Mouse (Mus musculus): ENCODE measurements at regions not wholly inside any gene's neighbourhood (a gene's known extent, or its start where the extent isn't known, plus 50 kb on each side); places are given as distances from the start of the nearest gene placed in this dataset.
"Not testable (repeated sequence)": the region's sequence is repeated elsewhere in the genome, so short reads cannot be mapped to it uniquely, and the experiment has no call there.

DNA sequence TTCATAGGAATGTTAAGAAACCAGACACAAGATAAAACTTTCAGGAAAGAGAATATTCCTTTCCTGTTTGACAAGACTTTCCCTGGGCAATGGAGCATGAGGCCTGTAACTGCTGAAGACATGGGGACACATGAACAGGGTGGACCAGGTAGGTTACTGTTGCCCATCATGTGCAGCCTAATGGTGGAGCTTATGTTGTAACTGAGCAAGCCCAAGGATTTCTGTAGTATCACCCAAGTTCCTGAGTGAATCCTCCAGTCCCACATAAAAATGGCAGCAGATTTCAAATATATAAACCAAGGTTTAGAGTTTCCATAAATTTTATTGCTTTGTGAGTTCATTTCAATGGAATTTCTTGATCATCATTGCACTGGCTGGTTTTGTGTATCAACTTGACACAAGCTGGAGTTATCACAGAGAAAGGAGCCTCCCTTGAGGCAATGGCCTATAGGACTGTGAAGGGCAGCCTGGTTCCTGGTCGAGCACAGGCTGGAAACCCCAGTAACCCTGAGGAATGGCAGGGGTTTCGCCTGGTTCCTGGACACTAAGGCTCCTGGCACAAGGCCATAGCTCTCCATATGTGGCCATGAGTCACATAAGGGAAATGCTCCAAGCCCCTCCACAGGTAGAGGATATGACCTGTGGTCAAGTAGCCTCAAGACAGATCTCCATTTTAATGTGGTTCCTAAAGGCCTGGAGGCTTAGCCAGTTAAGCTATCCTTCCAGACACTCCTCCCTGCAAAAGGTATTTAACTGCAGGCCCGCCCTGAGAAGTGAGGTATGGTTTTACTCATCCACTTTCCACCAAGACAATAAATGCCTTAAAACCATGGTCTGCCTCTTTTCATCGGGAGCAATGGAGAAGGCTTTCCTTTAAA is 92.9 kb upstream of the Pfn2 start:
- no peak for ATAC-seq
- Histone ChIP-seq H3K4me1 (replicated peaks) (no peaks in the 10 kb centered on the region), H3K4me3 (replicated peaks) (no peak overlapping the region), H3K9ac (no peak overlapping the region), H3K27me3 (replicated peaks) (no peaks in the 10 kb centered on the region), H3K36me3 (no peaks in the 10 kb centered on the region), H3K9me3 (no peaks in the 10 kb centered on the region), H3K4me2 (replicated peaks) (no peak overlapping the region), H3K27ac (no peak overlapping the region)
- 76% methylated on average over 4 of the region's 4 CpGs for WGBS

GRCm38 (mm10) chr3:57944698-57945097 is 96.8 kb upstream of the Pfn2 start:
- Histone ChIP-seq H3K27me3 (replicated peaks) (no peaks in the 10 kb centered on the region), H3K9me3 (no peaks in the 10 kb centered on the region), H3K4me3 (replicated peaks) (no peak overlapping the region), H3K4me2 (replicated peaks) (no peak overlapping the region), H3K36me3 (no peaks in the 10 kb centered on the region), H3K4me1 (replicated peaks) (no peaks in the 10 kb centered on the region), H3K27ac (no peak overlapping the region), H3K9ac (no peak overlapping the region)
- 86% methylated on average over 2 of the region's 2 CpGs for WGBS
- no peak for ATAC-seq

DNA sequence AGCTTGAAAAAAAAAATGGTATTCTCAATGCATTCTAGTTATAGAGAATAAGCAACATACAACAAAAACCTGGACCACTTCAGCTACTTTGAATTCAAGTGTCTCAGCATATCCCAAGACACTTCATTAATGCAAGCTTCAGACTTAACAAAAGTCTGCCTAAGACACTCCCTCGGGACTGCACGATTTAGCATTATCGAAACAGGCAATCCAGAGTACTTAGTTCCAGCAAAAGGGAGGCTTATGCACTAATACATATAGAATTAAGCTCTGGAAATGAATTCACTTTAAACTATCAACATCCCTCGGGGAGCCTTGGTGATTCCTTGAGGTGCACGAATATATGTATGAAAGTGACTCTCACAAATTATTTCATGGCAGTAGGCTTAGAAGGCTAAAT is 97.9 kb upstream of the Pfn2 start:
- Histone ChIP-seq H3K4me2 (replicated peaks) (no peak overlapping the region), H3K4me1 (replicated peaks) (no peaks in the 10 kb centered on the region), H3K36me3 (no peaks in the 10 kb centered on the region), H3K27me3 (replicated peaks) (no peaks in the 10 kb centered on the region), H3K4me3 (replicated peaks) (no peak overlapping the region), H3K9me3 (no peaks in the 10 kb centered on the region), H3K27ac (no peak overlapping the region), H3K9ac (no peak overlapping the region)
- 89% methylated on average over 5 of the region's 5 CpGs for WGBS
- ATAC-seq: no peak

DNA sequence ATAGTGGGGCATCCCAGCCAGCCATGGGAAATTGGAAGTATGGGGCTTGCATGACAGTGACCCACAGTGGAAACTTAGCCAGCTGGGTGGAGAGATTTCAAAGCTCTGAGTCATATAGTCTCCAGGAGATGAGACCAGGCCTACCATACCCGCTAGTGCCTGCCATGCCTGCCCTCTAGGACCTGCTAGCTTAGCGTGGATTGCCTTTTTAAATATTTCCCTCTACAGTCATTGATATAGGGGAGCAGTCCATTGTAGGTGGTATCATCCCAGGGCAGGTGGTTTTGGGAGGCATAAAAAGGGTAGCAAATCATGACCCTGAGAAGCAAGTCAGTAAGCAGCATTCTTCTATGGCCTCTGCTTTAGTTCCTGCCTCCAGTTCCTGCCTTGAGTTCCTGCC is 99.5 kb upstream of the Pfn2 start:
- WGBS: 85% methylated on average over 2 of the region's 2 CpGs
- Histone ChIP-seq H3K27me3 (replicated peaks) (no peaks in the 10 kb centered on the region), H3K9ac (no peak overlapping the region), H3K9me3 (no peaks in the 10 kb centered on the region), H3K4me2 (replicated peaks) (no peak overlapping the region), H3K4me3 (replicated peaks) (no peak overlapping the region), H3K4me1 (replicated peaks) (no peaks in the 10 kb centered on the region), H3K27ac (no peak overlapping the region), H3K36me3 (no peaks in the 10 kb centered on the region)
- no peak for ATAC-seq

DNA sequence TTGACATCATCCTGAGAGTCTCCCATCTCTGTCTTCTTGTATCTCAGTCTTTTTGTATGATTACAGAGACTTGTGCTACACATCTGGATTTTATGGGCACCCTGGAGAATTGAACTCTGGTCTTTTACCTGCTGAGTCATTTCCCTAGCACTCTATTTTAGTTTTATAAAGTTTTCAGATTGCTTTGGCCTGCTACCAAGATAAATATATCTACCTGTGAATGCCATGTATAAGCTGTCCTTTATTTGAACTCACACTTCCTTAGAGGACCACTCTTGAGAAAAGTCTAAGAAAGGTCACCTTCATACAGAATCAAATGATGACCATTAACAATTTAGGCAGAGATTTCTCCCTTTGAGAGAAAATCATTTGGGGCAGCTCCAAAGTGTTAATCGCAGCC is 100.8 kb upstream of the Pfn2 start:
- 89% methylated on average over 1 of the region's 1 CpGs for WGBS
- Histone ChIP-seq H3K9me3 (no peaks in the 10 kb centered on the region), H3K27me3 (replicated peaks) (no peaks in the 10 kb centered on the region), H3K36me3 (no peaks in the 10 kb centered on the region), H3K4me3 (replicated peaks) (no peak overlapping the region), H3K27ac (no peak overlapping the region), H3K4me1 (replicated peaks) (no peaks in the 10 kb centered on the region), H3K9ac (no peak overlapping the region), H3K4me2 (replicated peaks) (no peak overlapping the region)
- ATAC-seq: no peak

- no peak overlapping the region for H3K27ac ChIP-seq
- no peak overlapping the region for H3K4me3 ChIP-seq (replicated peaks)
- no peaks in the 10 kb centered on the region for H3K4me1 ChIP-seq (replicated peaks)
- no peak for ATAC-seq
- no peak overlapping the region for H3K9ac ChIP-seq
- no peak overlapping the region for H3K4me2 ChIP-seq (replicated peaks)
- H3K9me3 ChIP-seq: no peaks in the 10 kb centered on the region
- WGBS: 74% methylated on average over 7 of the region's 7 CpGs
- no peaks in the 10 kb centered on the region for H3K27me3 ChIP-seq (replicated peaks)
- H3K36me3 ChIP-seq: no peaks in the 10 kb centered on the region
Observed at GRCm38 (mm10) chr3:57950431-57951331, 102.8 kb upstream of the Pfn2 start.

GRCm38 (mm10) chr3:57951438-57951837 is 103.6 kb upstream of the Pfn2 start:
- Histone ChIP-seq H3K4me2 (replicated peaks) (no peak overlapping the region), H3K4me1 (replicated peaks) (no peaks in the 10 kb centered on the region), H3K9ac (no peak overlapping the region), H3K36me3 (no peaks in the 10 kb centered on the region), H3K27ac (no peak overlapping the region), H3K27me3 (replicated peaks) (no peaks in the 10 kb centered on the region), H3K9me3 (no peaks in the 10 kb centered on the region), H3K4me3 (replicated peaks) (no peak overlapping the region)
- WGBS: 48% methylated on average over 5 of the region's 5 CpGs
- no peak for ATAC-seq

DNA sequence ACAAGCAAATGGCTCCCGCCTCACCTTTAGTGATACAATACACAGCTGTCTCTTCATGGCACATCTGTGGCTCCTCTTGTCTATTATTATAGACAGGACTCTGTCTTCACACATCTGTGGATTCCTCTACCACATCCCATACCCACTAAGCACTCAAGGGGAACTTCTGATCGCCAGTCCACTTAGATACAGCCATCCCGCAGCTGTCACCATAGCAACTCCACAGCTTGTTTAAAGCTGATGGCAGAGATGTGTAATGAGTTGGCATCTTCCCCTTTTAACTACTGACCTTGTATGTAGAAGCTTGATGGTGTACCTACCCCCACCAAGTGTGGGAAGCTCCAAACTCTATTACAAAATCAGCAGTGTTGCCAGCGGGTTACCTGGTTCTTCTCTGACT is 109.5 kb upstream of the Pfn2 start:
- no peak overlapping the region for H3K4me3 ChIP-seq (replicated peaks)
- WGBS: 81% methylated on average over 4 of the region's 4 CpGs

GRCm38 (mm10) chr3:57963965-57964364 is 116.1 kb upstream of the Pfn2 start:
- 86% methylated on average over 7 of the region's 7 CpGs for WGBS
- Histone ChIP-seq H3K9ac (no peak overlapping the region), H3K27me3 (replicated peaks) (no peaks in the 10 kb centered on the region), H3K27ac (no peak overlapping the region), H3K4me1 (replicated peaks) (no peaks in the 10 kb centered on the region), H3K9me3 (no peaks in the 10 kb centered on the region), H3K4me2 (replicated peaks) (no peak overlapping the region), H3K36me3 (no peaks in the 10 kb centered on the region), H3K4me3 (replicated peaks) (no peak overlapping the region)
- no peak for ATAC-seq

More for the DNA sequence above, 109.5 kb upstream of the Pfn2 start:
- Histone ChIP-seq H3K27me3 (replicated peaks) (no peaks in the 10 kb centered on the region), H3K9ac (no peak overlapping the region), H3K4me2 (replicated peaks) (no peak overlapping the region), H3K27ac (no peak overlapping the region), H3K4me1 (replicated peaks) (no peaks in the 10 kb centered on the region), H3K9me3 (no peaks in the 10 kb centered on the region), H3K36me3 (no peaks in the 10 kb centered on the region)
- ATAC-seq: no peak

DNA sequence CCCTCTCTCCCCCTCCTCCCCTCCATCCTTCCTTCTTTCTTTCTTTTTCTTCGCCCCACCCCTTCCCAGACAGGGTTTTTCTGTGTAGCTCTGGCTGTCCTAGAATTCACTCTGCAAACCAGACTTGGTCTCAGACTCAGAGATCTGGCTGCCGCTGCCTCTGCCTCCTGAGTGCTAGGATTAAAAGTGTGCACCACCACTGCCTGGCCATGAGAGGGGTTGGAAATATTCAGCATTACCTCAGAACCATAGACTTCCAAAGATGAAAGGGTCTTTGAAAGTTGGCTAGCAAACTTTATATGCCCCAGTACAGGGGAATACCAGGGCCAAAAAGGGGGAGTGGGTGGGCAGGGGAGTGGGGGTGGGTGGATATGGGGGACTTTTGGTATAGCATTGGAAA is 122.7 kb upstream of the Pfn2 start:
- H3K4me2 ChIP-seq (replicated peaks); H3K27ac ChIP-seq; H3K4me1 ChIP-seq (replicated peaks); H3K9me3 ChIP-seq; H3K4me3 ChIP-seq (replicated peaks); H3K36me3 ChIP-seq; H3K9ac ChIP-seq; H3K27me3 ChIP-seq (replicated peaks); ATAC-seq: not testable (repeated sequence)
- WGBS: 87% methylated on average over 2 of the region's 2 CpGs

- no peaks in the 10 kb centered on the region for H3K9me3 ChIP-seq
- ATAC-seq: no peak
- no peak overlapping the region for H3K9ac ChIP-seq
- no peak overlapping the region for H3K4me3 ChIP-seq (replicated peaks)
- H3K4me1 ChIP-seq (replicated peaks): no peaks in the 10 kb centered on the region
- WGBS: 48% methylated on average over 6 of the region's 6 CpGs
- no peak overlapping the region for H3K4me2 ChIP-seq (replicated peaks)
- no peak overlapping the region for H3K27ac ChIP-seq
- no peaks in the 10 kb centered on the region for H3K36me3 ChIP-seq
- no peaks in the 10 kb centered on the region for H3K27me3 ChIP-seq (replicated peaks)
Observed at GRCm38 (mm10) chr3:57972469-57973245, 124.8 kb upstream of the Pfn2 start.

- H3K36me3 ChIP-seq: no peaks in the 10 kb centered on the region
- H3K4me3 ChIP-seq (replicated peaks): no peak overlapping the region
- WGBS: 85% methylated on average over 3 of the region's 3 CpGs
- no peak overlapping the region for H3K4me2 ChIP-seq (replicated peaks)
- no peaks in the 10 kb centered on the region for H3K27me3 ChIP-seq (replicated peaks)
- H3K9ac ChIP-seq: no peak overlapping the region
- H3K27ac ChIP-seq: no peak overlapping the region
- ATAC-seq: no peak
- no peaks in the 10 kb centered on the region for H3K4me1 ChIP-seq (replicated peaks)
- H3K9me3 ChIP-seq: no peaks in the 10 kb centered on the region
Observed at GRCm38 (mm10) chr3:57973546-57973945, 125.7 kb upstream of the Pfn2 start.

Measured in intestine, embryonic 15.5 days (tissue).